Mouse (Mus musculus): ENCODE results near the gene Spast.

Gene Spast

GRCm38 (mm10) chr17:74430074-74430473 lies 91.3 kb downstream of the Spast start:
- DNase-seq = no peak

DNA sequence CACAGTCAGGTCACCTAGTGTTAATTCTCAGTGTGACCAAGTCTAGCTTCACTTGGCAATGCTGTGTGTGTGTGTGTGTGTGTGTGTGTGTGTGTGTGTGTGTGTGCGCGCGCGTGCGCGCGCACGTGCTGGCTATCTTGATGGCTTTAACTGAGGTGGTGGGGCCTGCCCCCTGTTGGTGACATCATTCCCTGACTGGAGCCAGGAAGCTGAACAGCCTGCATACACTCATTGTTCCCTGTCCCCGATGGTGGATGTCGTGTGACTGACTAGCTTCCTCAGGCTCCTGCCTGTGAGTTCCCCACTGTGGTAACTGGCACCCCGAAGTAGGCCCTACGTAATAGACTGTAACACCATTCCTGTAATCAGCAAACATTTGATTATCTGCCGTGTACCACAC lies 92.7 kb downstream of the Spast start:
- no peak for DNase-seq

GRCm38 (mm10) chr17:74432631-74433030 lies 93.8 kb downstream of the Spast start:
- DNase-seq = no peak

- no peak for DNase-seq
These were observed 99.0 kb downstream of the Spast start for GRCm38 (mm10) chr17:74437762-74438161.

DNA sequence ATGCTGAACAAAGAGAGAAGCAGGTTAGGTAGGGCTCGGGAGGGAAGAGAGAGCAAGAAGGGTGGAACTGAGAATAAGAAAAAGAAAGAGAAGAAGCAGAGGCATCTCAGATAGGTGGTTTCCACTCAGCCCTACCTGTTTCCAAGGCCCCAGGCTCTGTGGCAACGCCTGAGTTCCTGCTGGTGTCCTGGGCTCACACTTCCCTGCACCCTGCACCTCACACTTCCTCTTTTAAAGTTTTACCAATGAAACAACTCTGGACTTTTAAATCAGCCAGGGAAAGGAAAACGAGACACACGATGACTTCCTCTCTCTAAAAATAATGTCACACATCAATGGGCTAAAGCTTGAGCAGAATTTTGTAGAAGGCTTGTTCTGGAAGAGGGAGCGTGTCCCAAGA lies 101.7 kb downstream of the Spast start:
- DNase-seq = no peak

Measured in right cerebral cortex, postnatal 4 days (tissue).